Mouse (Mus musculus) Patski (cell line): ENCODE measurements around the gene Exd2. TPM values are rescaled to one million over a fixed set of nuclear protein-coding genes. Genes with fewer than 3 reads are reported as not detected.

Experiments used
- ATAC-seq: fragments of 100-300 bp; one replicate; pipeline ENCODE4 v1.8.0; 2021
- CTCF ChIA-PET: fragments of 350-600 bp; sonication (Branson Sonifier 250); formaldehyde crosslinking; loops from one replicate; lab custom pipeline; 2022; ENCODE audit warnings: inconsistent platforms; lab: Charles Lee
- POLR2A ChIA-PET: fragments of 350-600 bp; sonication (Branson Sonifier 250); formaldehyde crosslinking; loops from one replicate; lab custom pipeline; 2022; ENCODE audit warnings: antibody characterized with exemption, inconsistent platforms; lab: Charles Lee
- DNase-seq: peaks from one replicate; pipeline ENCODE4 v3.0.0-alpha.2; 2011; ENCODE audit warnings: low read depth, low spot score
- H3K27me3 ChIP-seq: fragments of 371-371 bp; one replicate; pipeline ENCODE4 v1.5.1; 2021
- CTCF ChIP-seq: fragments of 100-300 bp; IDR thresholded peaks from one replicate; pipeline ENCODE4 v1.5.1; 2021
- in situ Hi-C: fragments of 300-500 bp; cut with MboI; formaldehyde crosslinking; loops from 3 replicates; pipeline ENCODE4 v1.11.1; 2018; ENCODE audit warnings: low pct_unique_long_range_greater_than_20kb, mixed read lengths
- polyA plus RNA-seq: library from polyadenylated mRNA; unstranded; gene quantifications from one replicate; pipeline ENCODE4 v1.2.3, GENCODE M21; 2021

The Exd2 gene
- polyA plus RNA-seq, result 17.1 TPM

DNA sequence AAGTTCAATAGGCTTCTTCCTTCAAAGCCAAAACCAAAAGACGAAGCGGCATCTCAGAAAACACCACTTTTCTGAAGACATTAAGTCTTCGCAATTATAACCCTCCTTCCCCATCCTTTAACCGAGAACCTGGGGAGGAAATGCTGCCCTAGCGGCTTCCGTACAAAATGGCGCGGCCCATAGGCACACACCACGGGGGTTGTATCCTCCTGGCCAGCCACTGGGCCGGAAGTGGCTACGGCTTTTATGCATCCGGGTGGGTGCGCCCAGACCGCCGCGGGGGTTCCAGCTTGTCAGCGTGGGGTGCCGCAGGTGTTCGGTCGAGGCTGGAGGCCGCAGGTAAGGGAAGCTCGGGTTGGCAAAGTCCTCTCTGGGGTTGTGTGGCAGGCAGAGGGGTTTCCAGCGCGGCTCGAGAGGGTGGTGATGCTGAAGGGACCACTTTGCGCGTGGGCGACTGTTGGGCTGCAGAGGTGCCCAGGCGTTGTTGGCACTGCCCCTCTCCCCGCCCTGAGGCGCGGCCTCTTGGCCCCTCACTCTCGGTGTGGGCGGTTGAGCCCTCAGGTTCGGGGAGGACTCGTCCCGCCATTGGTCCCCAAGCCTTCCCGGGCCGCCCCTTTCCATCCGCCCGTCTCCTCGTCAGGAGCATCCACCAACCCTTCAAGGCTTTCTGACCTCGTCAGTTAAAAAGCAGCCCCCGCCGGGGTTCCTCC, at the start of gene Exd2:
Exd2 (plus strand) TSS at position 154 of the 710 bp plus-strand sequence.
- DNase-seq (peak; percentile 47), ATAC-seq (peak; percentile 95)
- POLR2A ChIA-PET, result interaction anchor here (0.5 to 1.8 kb wide), 3 partner anchors 13 to 29 kb away, joined by 3 read pairs; no protein-coding TSS in a partner anchor
- peaks cover 6% of the 10 kb centered on the region for H3K27me3 ChIP-seq
- CTCF ChIA-PET, result interaction anchor here (1.0 kb wide), 1 partner anchor 30 kb away, joined by 3 read pairs; no protein-coding TSS in a partner anchor
- in situ Hi-C loops, result no loop called here
- TF ChIP-seq CTCF, result no peak

DNA sequence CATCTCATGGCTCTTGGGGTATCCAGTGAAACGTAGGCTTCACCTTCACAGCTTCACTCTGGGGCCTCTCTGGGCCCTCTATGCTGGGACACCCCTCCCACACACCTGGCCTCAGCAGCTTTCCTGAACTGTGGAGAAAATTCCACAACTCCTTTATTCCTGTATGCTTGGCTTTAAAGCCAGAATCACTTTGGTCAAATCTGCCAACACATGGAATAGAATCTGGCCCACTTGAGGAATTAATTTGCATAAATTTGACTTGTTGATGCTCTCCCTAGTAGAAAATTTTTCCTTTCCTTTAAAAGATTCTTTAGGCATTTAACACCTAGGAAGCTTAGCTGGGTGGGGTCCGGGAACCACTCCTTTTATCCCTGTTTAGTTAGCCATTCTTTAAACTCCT, 47.8 kb upstream of the Exd2 start:
- in situ Hi-C loops, result no loop called here
- ChIA-PET POLR2A (no interaction called here), CTCF (interaction anchor here (0.7 kb wide), 1 partner anchor 12 kb away, joined by 3 read pairs; no protein-coding TSS in a partner anchor)
- H3K27me3 ChIP-seq, result no peaks in the 10 kb centered on the region
- DNase-seq, result no peak
- no peak for ATAC-seq
- TF ChIP-seq CTCF, result no peak

DNA sequence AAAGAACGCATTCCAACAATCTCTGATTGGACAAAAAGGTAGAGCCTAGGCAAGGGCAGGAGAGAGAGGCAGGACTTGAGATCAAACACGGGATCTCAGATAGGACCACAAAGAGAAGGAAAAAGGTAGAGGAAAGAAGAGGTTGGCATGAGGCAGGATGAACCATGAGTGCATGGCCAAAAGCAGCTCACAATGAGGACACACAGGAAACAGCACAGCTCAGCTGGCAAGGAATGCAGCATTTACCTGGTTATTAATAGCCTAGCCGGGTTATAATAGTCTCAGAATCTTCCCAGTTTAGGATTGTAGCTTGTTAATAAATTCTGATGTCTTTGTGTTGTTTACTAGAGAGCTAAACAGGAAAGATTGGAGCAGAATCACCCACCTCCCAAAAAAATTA, 35.2 kb upstream of the Exd2 start:
- no peak for TF ChIP-seq CTCF
- DNase-seq (no peak), ATAC-seq (no peak)
- ChIA-PET CTCF (interaction anchor here (0.8 to 1.3 kb wide), 3 partner anchors 13 to 69 kb away, joined by 3 read pairs; no protein-coding TSS in a partner anchor), POLR2A (interaction anchor here (0.5 to 1.6 kb wide), 2 partner anchors 8 to 643 kb away, joined by 4 to 5 read pairs; partner anchors contain the start of gene Dcaf5)
- in situ Hi-C loops, result no loop called here
- H3K27me3 ChIP-seq, result no peaks in the 10 kb centered on the region

DNA sequence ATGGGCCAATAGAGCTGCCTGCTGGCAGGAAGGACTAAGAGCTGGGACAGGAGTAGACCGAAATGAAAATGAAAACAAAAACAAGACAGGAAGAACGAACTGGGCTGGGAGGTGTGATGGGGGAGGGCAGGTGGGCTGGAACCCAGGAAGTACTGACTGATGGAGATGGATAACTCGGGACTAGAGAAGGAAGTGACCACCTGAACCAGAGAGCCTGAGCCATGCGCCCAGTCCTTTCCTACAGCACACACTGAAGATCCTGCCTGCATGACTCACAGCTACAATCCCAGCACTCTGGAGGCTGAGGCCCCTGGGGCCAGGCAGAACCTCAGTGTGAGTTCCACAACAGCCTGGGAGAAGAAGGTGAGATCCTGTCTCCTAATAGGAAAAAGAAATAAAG, 29.6 kb upstream of the Exd2 start:
- in situ Hi-C loops, result no loop called here

DNA sequence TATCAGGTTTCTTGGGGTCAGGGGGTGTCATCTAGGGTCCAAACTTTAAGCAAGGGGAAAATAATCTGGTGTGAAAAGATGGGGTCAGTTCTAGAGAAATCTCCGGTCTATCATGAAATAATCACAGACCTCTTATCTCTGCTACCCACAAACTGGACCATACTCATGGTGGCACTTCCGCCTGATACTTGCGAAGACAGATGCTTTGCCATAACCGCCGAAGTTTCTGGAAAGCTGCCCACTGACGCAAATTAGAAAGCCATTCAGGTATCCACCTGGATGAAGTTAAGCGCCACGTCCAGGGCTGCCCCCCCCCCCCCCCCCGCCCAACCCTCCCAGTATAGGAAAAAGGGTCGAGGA, 28.3 kb upstream of the Exd2 start:
- in situ Hi-C loops, result no loop called here
- H3K27me3 ChIP-seq, result no peaks in the 10 kb centered on the region
- TF ChIP-seq CTCF, result no peak
- ATAC-seq, result no peak
- no peak for DNase-seq
- POLR2A ChIA-PET, result interaction anchor here (0.7 to 1.3 kb wide), 3 partner anchors 22 to 1875 kb away, joined by 3 to 4 read pairs (median 3); partner anchors contain the start of gene Exd2
- CTCF ChIA-PET, result no interaction called here

More for the DNA sequence above, 29.6 kb upstream of the Exd2 start:
- H3K27me3 ChIP-seq, result no peaks in the 10 kb centered on the region
- POLR2A ChIA-PET, result interaction anchor here (0.6 kb wide), 1 partner anchor 8 kb away, joined by 3 read pairs; no protein-coding TSS in a partner anchor
- no peak for ATAC-seq
- TF ChIP-seq CTCF, result no peak
- no peak for DNase-seq
- CTCF ChIA-PET, result interaction anchor here (0.6 to 1.7 kb wide), 3 partner anchors 24 to 30 kb away, joined by 3 to 7 read pairs (median 5); no protein-coding TSS in a partner anchor

DNA sequence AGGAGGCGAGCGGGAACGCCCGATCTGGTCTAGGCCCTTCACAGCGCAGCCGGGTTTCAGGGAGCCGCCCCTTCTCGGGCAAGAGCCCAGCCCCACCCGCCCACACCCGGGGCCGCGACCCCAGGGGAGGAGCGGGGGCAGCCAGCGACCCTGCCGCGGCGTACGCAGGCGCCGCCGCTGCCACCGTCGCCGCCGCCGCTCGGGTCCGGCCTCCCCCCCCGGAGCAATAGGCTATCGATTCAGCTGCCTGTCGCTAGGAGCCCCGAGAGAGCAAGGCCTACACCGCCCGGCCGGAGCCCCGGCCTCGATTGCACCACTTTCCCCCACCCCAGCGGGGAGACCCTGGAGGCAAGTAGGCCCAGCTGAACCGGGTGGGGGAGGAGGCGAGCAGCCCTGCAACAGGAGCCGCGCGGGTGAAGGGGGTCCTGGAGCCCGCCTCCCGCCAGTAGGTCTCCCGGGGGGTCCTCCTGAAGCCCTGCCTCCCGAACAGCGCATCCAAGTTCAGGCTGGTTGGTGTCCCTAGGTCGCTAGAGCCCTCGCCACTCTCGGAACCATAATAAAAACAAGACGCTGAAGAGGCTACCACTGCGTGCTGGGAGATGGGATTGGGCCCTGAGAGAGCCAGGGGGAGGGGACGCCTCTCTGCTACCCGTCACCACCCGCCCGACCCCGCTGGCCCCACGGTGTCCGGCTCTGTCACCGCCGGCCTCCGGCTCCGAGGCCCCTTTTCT, 27.8 kb upstream of the Exd2 start:
- in situ Hi-C loops, result no loop called here
- ChIA-PET CTCF (no interaction called here), POLR2A (interaction anchor here (0.7 to 1.9 kb wide), 4 partner anchors 8 to 1874 kb away, joined by 3 to 5 read pairs (median 4); partner anchors contain the start of gene Exd2)
- TF ChIP-seq CTCF, result no peak
- ATAC-seq (peak; percentile 12), DNase-seq (no peak)
- H3K27me3 ChIP-seq, result no peaks in the 10 kb centered on the region

DNA sequence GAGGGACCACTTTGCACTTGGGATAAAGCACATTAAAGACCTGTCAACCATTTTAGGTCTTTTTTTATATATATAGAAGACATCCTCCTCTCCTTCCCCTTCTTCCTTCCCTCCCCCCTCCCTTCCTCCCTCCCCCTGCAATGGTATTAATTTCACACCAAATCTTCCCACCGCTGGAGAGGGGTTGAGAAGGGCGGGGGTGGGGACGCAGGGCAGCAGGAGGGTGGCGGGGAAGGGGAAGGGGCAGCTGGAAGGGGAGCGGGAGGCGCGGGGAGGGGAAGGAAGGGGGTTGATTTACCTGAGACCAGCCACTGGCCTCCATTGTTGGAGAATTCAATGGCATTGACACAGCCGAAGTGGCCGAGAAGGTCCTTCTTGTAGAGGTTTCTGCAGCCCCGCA, 27.0 kb upstream of the Exd2 start:
- ChIA-PET CTCF (no interaction called here), POLR2A (interaction anchor here (1.9 kb wide), 1 partner anchor 9 kb away, joined by 5 read pairs; no protein-coding TSS in a partner anchor)
- no peaks in the 10 kb centered on the region for H3K27me3 ChIP-seq
- no peak for DNase-seq
- peak; percentile 23 for ATAC-seq
- in situ Hi-C loops, result no loop called here
- TF ChIP-seq CTCF, result no peak

DNA sequence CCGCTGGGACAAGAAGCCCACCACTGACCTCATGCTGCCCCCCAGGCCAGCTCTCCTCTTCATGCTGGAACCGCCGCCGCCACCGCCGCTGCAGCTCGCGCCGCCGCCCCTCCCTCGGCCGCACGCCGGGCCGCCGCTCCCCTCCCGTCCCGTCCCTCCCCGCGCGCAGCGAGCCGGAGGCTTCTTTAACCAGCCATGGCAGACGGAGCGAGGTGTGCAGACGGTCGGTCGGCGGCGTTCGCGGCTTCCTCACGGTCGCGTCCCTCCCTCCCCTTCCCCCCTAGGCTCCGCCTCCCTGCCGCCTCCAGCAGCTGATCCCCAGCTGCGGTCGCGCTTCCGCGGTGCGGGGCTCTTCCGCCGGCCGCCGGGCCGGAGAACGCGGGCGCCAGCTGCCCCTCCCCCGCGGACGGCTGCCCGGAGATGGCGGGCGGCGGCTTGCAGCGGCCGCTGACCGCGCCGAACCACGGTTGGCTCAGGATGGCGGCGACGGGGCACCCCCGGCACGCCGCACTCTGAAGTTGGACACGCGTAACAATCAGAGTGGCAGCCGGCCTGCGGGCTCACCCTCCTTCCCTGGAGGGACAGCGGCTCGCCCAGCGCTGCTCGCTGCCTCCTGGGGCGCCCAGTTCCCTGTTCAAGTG, 26.4 kb upstream of the Exd2 start, which contains the start of gene Dcaf5:
Dcaf5 (minus strand) TSS at position 266 of the 641 bp plus-strand sequence.
- H3K27me3 ChIP-seq, result no peaks in the 10 kb centered on the region
- no peak for TF ChIP-seq CTCF
- DNase-seq (no peak), ATAC-seq (peak; percentile 51)
- in situ Hi-C loops, result no loop called here
- POLR2A ChIA-PET, result interaction anchor here (1.9 kb wide), 1 partner anchor 9 kb away, joined by 5 read pairs; no protein-coding TSS in a partner anchor
- CTCF ChIA-PET, result no interaction called here

DNA sequence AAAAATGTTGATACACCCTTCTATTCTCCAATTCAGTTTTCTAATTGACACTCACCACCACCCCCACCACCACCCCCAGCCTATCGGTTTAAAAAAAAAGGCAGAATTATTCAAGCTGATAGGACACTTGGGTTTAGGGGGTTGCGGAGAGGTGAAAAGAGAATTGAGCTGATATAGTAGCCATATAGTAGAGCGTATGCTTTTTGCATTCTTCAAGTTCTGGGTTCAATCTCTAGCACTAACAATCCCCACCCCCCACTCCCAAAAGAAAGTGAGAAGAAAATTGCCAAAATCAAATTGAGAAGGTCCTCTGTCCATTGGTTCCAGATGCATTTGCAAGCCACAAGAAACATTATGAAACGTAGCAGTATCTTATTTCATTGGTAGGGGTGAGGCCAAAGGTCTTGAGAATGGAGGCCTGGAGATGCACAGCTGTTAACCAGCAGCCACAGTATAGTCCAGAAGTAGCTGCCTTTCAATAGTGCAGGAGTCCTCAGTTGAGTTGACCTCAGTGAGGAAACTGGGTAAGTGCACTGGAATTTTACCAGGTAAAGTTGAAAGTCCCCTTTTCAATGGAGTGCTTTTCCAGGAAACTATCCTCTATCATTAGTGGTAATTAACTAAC, 25.7 kb upstream of the Exd2 start:
- POLR2A ChIA-PET, result interaction anchor here (1.9 kb wide), 1 partner anchor 10 kb away, joined by 5 read pairs; no protein-coding TSS in a partner anchor
- CTCF ChIA-PET, result interaction anchor here (1.2 kb wide), 1 partner anchor 279 kb away, joined by 3 read pairs; no protein-coding TSS in a partner anchor
- in situ Hi-C loops, result no loop called here
- no peak for ATAC-seq
- no peak for DNase-seq
- peaks cover under 1% of the 10 kb centered on the region for H3K27me3 ChIP-seq
- no peak for TF ChIP-seq CTCF
